Mouse (Mus musculus): ENCODE measurements around the gene Fam234b.

The Fam234b gene

GRCm38 (mm10) chr6:135197921-135198532 is at the start of gene Fam234b, which contains the start of gene Hebp1:
TSS of gene Fam234b (plus strand) at chr6:135197977.
TSS of gene Hebp1 (minus strand) at chr6:135198022.
- in situ Hi-C loops (cut with MboI; ENCODE audit: unreplicated experiment in 2 of 2): no loop called here

GRCm38 (mm10) chr6:135148506-135148905 is 49.3 kb upstream of the Fam234b start:
- in situ Hi-C loops (cut with MboI; ENCODE audit: unreplicated experiment in 2 of 2): loop anchor here in 1 of 2 experiments (10.0 to 25.0 kb wide), 2 partner anchors 124 to 711 kb away; no protein-coding TSS in a partner anchor

- in situ Hi-C loops (cut with MboI; ENCODE audit: unreplicated experiment in 2 of 2): loop anchor here in 1 of 2 experiments (10.0 to 25.0 kb wide), 2 partner anchors 124 to 712 kb away; no protein-coding TSS in a partner anchor
Observed at GRCm38 (mm10) chr6:135149175-135149574, 48.6 kb upstream of the Fam234b start.

GRCm38 (mm10) chr6:135149722-135150121 is 48.1 kb upstream of the Fam234b start:
- in situ Hi-C loops (cut with MboI; ENCODE audit: unreplicated experiment in 2 of 2): loop anchor here (5.0 to 25.0 kb wide), 4 partner anchors 98 to 712 kb away; no protein-coding TSS in a partner anchor

- in situ Hi-C loops (cut with MboI; ENCODE audit: unreplicated experiment in 2 of 2): loop anchor here (5.0 kb wide), 2 partner anchors 97 to 227 kb away; no protein-coding TSS in a partner anchor
Observed at GRCm38 (mm10) chr6:135150311-135150710, 47.5 kb upstream of the Fam234b start.

- in situ Hi-C loops (cut with MboI; ENCODE audit: unreplicated experiment in 2 of 2): loop anchor here (5.0 kb wide), 2 partner anchors 94 to 224 kb away; no protein-coding TSS in a partner anchor
Observed at GRCm38 (mm10) chr6:135153719-135154118, 44.1 kb upstream of the Fam234b start.

GRCm38 (mm10) chr6:135156597-135156996 is 41.2 kb upstream of the Fam234b start:
- in situ Hi-C loops (cut with MboI; ENCODE audit: unreplicated experiment in 2 of 2): no loop called here

- in situ Hi-C loops (cut with MboI; ENCODE audit: unreplicated experiment in 2 of 2): no loop called here
Observed at GRCm38 (mm10) chr6:135157496-135157895, 40.3 kb upstream of the Fam234b start.

- in situ Hi-C loops (cut with MboI; ENCODE audit: unreplicated experiment in 2 of 2): no loop called here
Observed at GRCm38 (mm10) chr6:135158509-135158908, 39.3 kb upstream of the Fam234b start.

GRCm38 (mm10) chr6:135161356-135161755 is 36.4 kb upstream of the Fam234b start:
- in situ Hi-C loops (cut with MboI; ENCODE audit: unreplicated experiment in 2 of 2): no loop called here

GRCm38 (mm10) chr6:135162311-135162710 is 35.5 kb upstream of the Fam234b start:
- in situ Hi-C loops (cut with MboI; ENCODE audit: unreplicated experiment in 2 of 2): no loop called here

GRCm38 (mm10) chr6:135162861-135163260 is 34.9 kb upstream of the Fam234b start:
- in situ Hi-C loops (cut with MboI; ENCODE audit: unreplicated experiment in 2 of 2): no loop called here

GRCm38 (mm10) chr6:135165191-135165590 is 32.6 kb upstream of the Fam234b start:
- in situ Hi-C loops (cut with MboI; ENCODE audit: unreplicated experiment in 2 of 2): no loop called here

GRCm38 (mm10) chr6:135165706-135166105 is 32.1 kb upstream of the Fam234b start:
- in situ Hi-C loops (cut with MboI; ENCODE audit: unreplicated experiment in 2 of 2): no loop called here

- in situ Hi-C loops (cut with MboI; ENCODE audit: unreplicated experiment in 2 of 2): no loop called here
Observed at GRCm38 (mm10) chr6:135166262-135166661, 31.5 kb upstream of the Fam234b start.

- in situ Hi-C loops (cut with MboI; ENCODE audit: unreplicated experiment in 2 of 2): no loop called here
Observed at GRCm38 (mm10) chr6:135166712-135167111, 31.1 kb upstream of the Fam234b start.

- in situ Hi-C loops (cut with MboI; ENCODE audit: unreplicated experiment in 2 of 2): no loop called here
Observed at GRCm38 (mm10) chr6:135167380-135168311, 30.1 kb upstream of the Fam234b start.

GRCm38 (mm10) chr6:135168471-135168870 is 29.3 kb upstream of the Fam234b start:
- in situ Hi-C loops (cut with MboI; ENCODE audit: unreplicated experiment in 2 of 2): no loop called here

GRCm38 (mm10) chr6:135169246-135169645 is 28.5 kb upstream of the Fam234b start:
- in situ Hi-C loops (cut with MboI; ENCODE audit: unreplicated experiment in 2 of 2): no loop called here

GRCm38 (mm10) chr6:135171736-135172135 is 26.0 kb upstream of the Fam234b start:
- in situ Hi-C loops (cut with MboI; ENCODE audit: unreplicated experiment in 2 of 2): no loop called here

- in situ Hi-C loops (cut with MboI; ENCODE audit: unreplicated experiment in 2 of 2): no loop called here
Observed at GRCm38 (mm10) chr6:135175014-135175413, 22.8 kb upstream of the Fam234b start.

Data from v-Abl transformed pro-B cells (cell line).